In genomic region chr5:89067111-89067510, GRCm38 (mm10) we compare ENCODE assay signal across 20 mouse cellular contexts.
"Had no signal": no experiment of that assay in that cellular context is flagged by ENCODE, and none has a peak within 500 bp of the region (broad histone marks: within the 10 kb centered on the region; RNA-seq: fewer than 3 reads in every experiment).

No protein-coding gene starts in this region.

- H3K27ac ChIP-seq: left cerebral cortex, adult 2 months; liver, embryonic 14.5 days; lung, embryonic 15.5 days; midbrain, embryonic 10.5 days; midbrain, embryonic 13.5 days; neural tube, embryonic 13.5 days; stomach, embryonic 15.5 days had no signal

- H3K27me3 ChIP-seq: lung, embryonic 15.5 days; midbrain, embryonic 13.5 days; neural tube, embryonic 13.5 days; stomach, embryonic 15.5 days had no signal

- H3K36me3 ChIP-seq: lung, embryonic 15.5 days; midbrain, embryonic 10.5 days; midbrain, embryonic 13.5 days; neural tube, embryonic 13.5 days; stomach, embryonic 15.5 days had no signal

- H3K4me1 ChIP-seq: lung, embryonic 15.5 days; megakaryocyte, embryonic 14.5 days; midbrain, embryonic 10.5 days; midbrain, embryonic 13.5 days; neural tube, embryonic 13.5 days; stomach, embryonic 15.5 days had no signal

- H3K9me3 ChIP-seq: lung, embryonic 15.5 days; midbrain, embryonic 10.5 days; midbrain, embryonic 13.5 days; neural tube, embryonic 13.5 days; stomach, embryonic 15.5 days had no signal

- H3K4me2 ChIP-seq: liver, embryonic 11.5 days; lung, embryonic 15.5 days; midbrain, embryonic 13.5 days; neural tube, embryonic 13.5 days; stomach, embryonic 15.5 days had no signal

- H3K4me3 ChIP-seq: left cerebral cortex, adult 2 months; lung, embryonic 15.5 days; megakaryocyte, embryonic 14.5 days; midbrain, embryonic 10.5 days; midbrain, embryonic 13.5 days; myocyte; neural tube, embryonic 13.5 days; stomach, embryonic 15.5 days had no signal

- DNase-seq: layer of hippocampus, postnatal 36 days; lung, adult 18-20 months; lung, postnatal 10 days; lung, postnatal 36 days; retina, postnatal 1 day; right cerebral cortex, postnatal 25 days; spleen, adult 18-20 months; thymus, postnatal 25 days had no signal

- ATAC-seq: intestine, postnatal 0 days; midbrain, embryonic 13.5 days; midbrain, embryonic 16.5 days had no signal

- H3K9ac ChIP-seq: liver, embryonic 14.5 days; lung, embryonic 15.5 days; midbrain, embryonic 13.5 days; neural tube, embryonic 13.5 days; stomach, embryonic 15.5 days had no signal
